Mouse (Mus musculus) heart, postnatal 0 days (tissue): ENCODE results near the gene Fgfr2.

Experiments
- CTCF ChIP-seq: IDR thresholded peaks from 2 replicates; pipeline ENCODE4 v1.5.1; 2016; ENCODE audit warnings: antibody characterized with exemption, control low read depth, low read depth
- EP300 ChIP-seq: IDR thresholded peaks from 2 replicates; pipeline ENCODE4 v1.6.1; 2016; ENCODE audit warnings: antibody characterized with exemption, low read depth

GRCm38 (mm10) chr7:132927201-132927600 lies 195.9 kb downstream of the Fgfr2 start:
- TF ChIP-seq EP300 (no peak), CTCF (no peak)
